Mouse (Mus musculus) lung, postnatal 25 days (tissue): ENCODE data around the gene Tcfl5.
A peak's percentile ranks its signal among the peaks of the same experiment; 100 is the strongest.

Source experiments
- DNase-seq: peaks from one replicate; pipeline ENCODE4 v3.0.0; 2022; ENCODE audit warnings: low spot score

Gene Tcfl5

DNA sequence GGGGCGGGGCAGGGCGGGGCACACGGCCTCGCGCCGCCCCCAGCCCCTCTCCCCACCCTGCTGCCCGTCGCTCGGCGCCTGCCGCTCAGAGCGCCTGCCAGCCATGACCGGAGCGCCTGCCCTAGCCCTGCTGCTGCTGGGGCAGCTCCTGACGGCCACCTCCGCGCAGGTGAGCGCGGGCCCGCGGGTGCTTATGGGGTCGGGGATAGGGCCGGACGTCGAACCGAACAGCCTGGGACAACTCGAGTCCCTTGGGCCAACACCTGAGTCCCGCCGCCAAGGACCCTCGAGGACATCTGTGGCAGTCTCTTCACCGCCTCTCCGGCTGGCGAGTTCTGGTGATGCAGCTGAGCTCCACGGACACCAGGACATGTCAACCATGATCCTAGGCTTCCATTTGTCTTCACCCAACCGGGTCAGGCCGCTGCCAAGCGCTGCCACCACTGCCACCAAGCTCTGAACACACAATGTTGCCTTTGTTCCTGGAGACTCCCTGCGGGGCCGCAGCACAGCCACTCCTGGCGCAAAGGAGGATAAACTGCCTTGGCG, 44.3 kb downstream of the Tcfl5 start:
- DNase-seq = no peak

GRCm38 (mm10) chr2:180597490-180597889, 45.0 kb downstream of the Tcfl5 start, which contains the start of gene Col9a3:
Gene Col9a3, plus strand, starts transcription at chr2:180597790.
- no peak for DNase-seq

GRCm38 (mm10) chr2:180589123-180589831, 53.2 kb downstream of the Tcfl5 start, which contains the start of gene Ogfr:
Gene Ogfr, plus strand, starts transcription at chr2:180589245.
- peak; percentile 80 for DNase-seq

DNA sequence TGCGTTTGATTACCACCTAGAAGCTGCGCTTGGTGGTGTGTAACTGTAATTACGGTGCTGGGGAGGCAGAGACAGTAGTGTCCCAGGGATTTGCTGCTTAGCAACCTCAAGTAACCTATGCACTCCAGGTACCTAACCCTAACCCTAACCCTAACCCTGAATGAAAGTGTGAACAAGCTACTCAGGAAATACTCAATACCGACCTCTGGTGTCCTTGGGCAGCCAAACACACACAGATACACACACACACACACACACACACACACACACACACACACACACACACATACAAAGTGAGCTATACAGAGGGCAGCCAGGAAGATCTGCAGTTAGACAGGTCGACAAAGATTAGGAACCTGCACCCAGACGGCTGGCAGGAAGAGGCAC, 53.8 kb downstream of the Tcfl5 start:
- no peak for DNase-seq

- DNase-seq = no peak
These were observed 59.4 kb downstream of the Tcfl5 start for GRCm38 (mm10) chr2:180583154-180583507.

DNA sequence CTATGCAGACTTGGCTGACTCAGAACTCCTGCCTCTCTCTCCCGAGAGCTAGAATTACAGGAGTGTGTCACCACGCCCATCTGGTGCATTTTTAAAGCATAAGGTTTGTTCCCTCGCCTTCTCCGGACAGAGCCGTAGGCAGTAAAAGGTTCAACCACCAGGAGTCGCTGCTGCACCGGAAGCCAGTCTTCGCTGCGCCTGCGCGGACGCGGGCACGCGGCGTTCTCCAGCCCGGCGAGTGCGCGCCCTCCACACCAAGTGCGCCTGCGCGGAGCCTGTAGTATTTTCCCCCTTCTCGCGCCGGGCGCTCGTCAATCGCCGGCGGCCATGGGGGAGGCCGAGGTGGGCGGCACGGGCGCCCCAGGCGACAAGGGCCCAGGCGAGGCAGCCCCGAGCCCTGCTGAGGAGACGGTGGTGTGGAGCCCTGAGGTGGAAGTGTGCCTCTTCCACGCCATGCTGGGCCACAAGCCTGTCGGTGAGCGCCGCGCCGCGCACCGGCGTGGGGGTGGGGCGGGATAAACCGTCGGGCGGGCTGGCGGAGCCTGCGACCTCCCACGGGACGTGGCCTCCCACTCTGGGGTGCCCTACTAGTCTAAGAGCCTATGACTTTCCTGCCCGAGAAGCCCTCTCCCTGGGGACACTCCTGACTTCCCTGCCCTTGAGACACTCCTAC, 59.9 kb downstream of the Tcfl5 start:
- peak; percentile 97 for DNase-seq

- peak; percentile 28 for DNase-seq
These were observed 61.5 kb downstream of the Tcfl5 start, which contains the start of gene Mrgbp for GRCm38 (mm10) chr2:180581002-180581401. Gene Mrgbp, plus strand, starts transcription at chr2:180581304.

GRCm38 (mm10) chr2:180578686-180579085, 63.8 kb downstream of the Tcfl5 start:
- peak; percentile 64 for DNase-seq

GRCm38 (mm10) chr2:180576482-180576881, 66.0 kb downstream of the Tcfl5 start:
- DNase-seq = no peak
